ENCODE assay signal across 21 mouse cellular contexts in the genomic region with DNA sequence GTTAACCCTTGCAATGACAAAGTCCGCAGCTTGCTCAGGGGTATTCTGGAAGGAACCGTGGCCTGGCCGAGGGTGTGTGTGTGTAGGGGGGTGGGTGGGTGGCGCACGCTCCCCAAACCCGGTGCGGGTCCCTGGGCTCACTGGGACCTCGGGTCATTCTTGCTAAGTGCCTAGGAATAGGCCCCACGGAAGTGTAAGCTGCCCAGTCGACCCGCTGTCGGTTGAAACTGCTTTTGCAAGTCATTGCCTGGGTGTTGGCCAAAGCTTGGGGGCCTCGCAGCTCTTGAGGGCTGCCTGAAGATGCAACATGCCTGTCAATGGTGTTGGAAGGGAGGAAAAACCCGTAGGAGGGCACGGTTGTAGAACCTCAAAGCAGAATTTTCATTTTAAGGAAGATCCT. TPM values are rescaled to one million over a fixed set of nuclear protein-coding genes. Genes with fewer than 3 reads are reported as not detected.
DNase-seq lines count a peak whose midpoint lies in the region; ATAC-seq lines count a peak whose summit lies in the region.
"Had no signal": no experiment of that assay in that cellular context is flagged by ENCODE, and none has a peak within 500 bp of the region (broad histone marks: within the 10 kb centered on the region; RNA-seq: fewer than 3 reads in every experiment).

No protein-coding gene starts in this region.

- DNase-seq in forebrain, embryonic 10.5 days (ENCODE audit: extremely low spot score, low spot score) = no peak
- DNase-seq in forebrain, embryonic 11.5 days (ENCODE audit: low spot score) = no peak
- DNase-seq in left cerebral cortex, postnatal 25 days (ENCODE audit: low spot score in 2 of 2) = peak; percentile 15 to 51
- no peak for DNase-seq in left cerebral cortex, postnatal 14 days (ENCODE audit: low spot score in 2 of 2)
- DNase-seq in NIH3T3 (ENCODE audit: low read depth) = peak; percentile 25
- no peak for DNase-seq in urinary bladder, postnatal 25 days (ENCODE audit: low spot score)
- DNase-seq: adrenal gland, postnatal 14 days; cerebellum, postnatal 10 days; gastrocnemius, postnatal 10 days; heart, postnatal 36 days; kidney, adult 18-20 months; kidney, postnatal 25 days; lung, postnatal 14 days; thymus, postnatal 36 days had no signal

- no peak overlapping the region for H3K4me2 ChIP-seq in forebrain, embryonic 11.5 days (ENCODE audit: low read depth, low read length, severe bottlenecking)
- peak overlapping the region; percentile 79; the same call in 1 of the 2 replicates for H3K4me2 ChIP-seq in forebrain, embryonic 13.5 days
- H3K4me2 ChIP-seq in intestine, embryonic 16.5 days (ENCODE audit: low read depth, low read length) = no peak overlapping the region
- H3K4me2 ChIP-seq: embryonic facial prominence, embryonic 13.5 days; heart, embryonic 11.5 days; limb, embryonic 13.5 days; liver, embryonic 15.5 days had no signal

- peaks cover 62% of the 10 kb centered on the region for H3K4me1 ChIP-seq in forebrain, embryonic 10.5 days
- H3K4me1 ChIP-seq in forebrain, embryonic 11.5 days (replicated peaks; ENCODE audit: control insufficient read depth, insufficient read depth, low read length) = peaks cover 36% of the 10 kb centered on the region
- H3K4me1 ChIP-seq in forebrain, embryonic 13.5 days = peaks cover 65% of the 10 kb centered on the region
- H3K4me1 ChIP-seq in intestine, embryonic 16.5 days (ENCODE audit: control insufficient read depth, insufficient read depth, low read length) = peaks cover 6% of the 10 kb centered on the region; the same call in 1 of the 2 replicates
- H3K4me1 ChIP-seq: liver, embryonic 15.5 days had no signal

- 28% methylated on average over 15 of the region's 15 CpGs for WGBS in forebrain, embryonic 10.5 days
- WGBS in forebrain, embryonic 11.5 days = 30% methylated on average over 15 of the region's 15 CpGs
- WGBS in forebrain, embryonic 13.5 days = 34% methylated on average over 15 of the region's 15 CpGs
- 46% methylated on average over 15 of the region's 15 CpGs for WGBS in intestine, embryonic 16.5 days

- no peak for ATAC-seq in forebrain, embryonic 11.5 days (replicated peaks; ENCODE audit: low FRiP score)
- no peak for ATAC-seq in forebrain, embryonic 13.5 days
- ATAC-seq in intestine, embryonic 16.5 days = no peak

- peaks cover 74% of the 10 kb centered on the region for H3K27me3 ChIP-seq in forebrain, embryonic 10.5 days (ENCODE audit: poor library complexity, severe bottlenecking)
- H3K27me3 ChIP-seq in forebrain, embryonic 11.5 days (ENCODE audit: control insufficient read depth, insufficient read depth, low read length) = peaks cover 24% of the 10 kb centered on the region
- peaks cover 48% of the 10 kb centered on the region for H3K27me3 ChIP-seq in forebrain, embryonic 13.5 days
- H3K27me3 ChIP-seq in intestine, embryonic 16.5 days (replicated peaks; ENCODE audit: control insufficient read depth, insufficient read depth, low read length) = peaks cover 45% of the 10 kb centered on the region
- H3K27me3 ChIP-seq: CH12.LX had no signal

- no peak overlapping the region for H3K9ac ChIP-seq in forebrain, embryonic 11.5 days (ENCODE audit: low read length)
- H3K9ac ChIP-seq in forebrain, embryonic 13.5 days = no peak overlapping the region
- no peak overlapping the region for H3K9ac ChIP-seq in intestine, embryonic 16.5 days (ENCODE audit: low read depth, low read length)
- H3K9ac ChIP-seq: embryonic facial prominence, embryonic 13.5 days; limb, embryonic 13.5 days; liver, embryonic 15.5 days had no signal

- peak overlapping the region; percentile 22; the same call in 1 of the 2 replicates for H3K4me3 ChIP-seq in forebrain, embryonic 10.5 days
- H3K4me3 ChIP-seq in forebrain, embryonic 11.5 days (ENCODE audit: low read depth, low read length) = no peak overlapping the region
- no peak overlapping the region for H3K4me3 ChIP-seq in forebrain, embryonic 13.5 days
- no peak overlapping the region for H3K4me3 ChIP-seq in intestine, embryonic 16.5 days (ENCODE audit: low read length)
- H3K4me3 ChIP-seq: embryonic facial prominence, embryonic 13.5 days; limb, embryonic 13.5 days; liver, embryonic 15.5 days had no signal

- intact Hi-C loops in left cerebral cortex, postnatal 25 days (cut with DNase I) = no loop called here
- intact Hi-C loops in left cerebral cortex, postnatal 14 days (cut with DNase I) = no loop called here

- no peaks in the 10 kb centered on the region for H3K9me3 ChIP-seq in forebrain, embryonic 10.5 days
- no peaks in the 10 kb centered on the region for H3K9me3 ChIP-seq in forebrain, embryonic 11.5 days (ENCODE audit: control insufficient read depth, low read length)
- no peaks in the 10 kb centered on the region for H3K9me3 ChIP-seq in forebrain, embryonic 13.5 days (replicated peaks)
- H3K9me3 ChIP-seq in intestine, embryonic 16.5 days (ENCODE audit: control insufficient read depth, low read length) = no peaks in the 10 kb centered on the region
- H3K9me3 ChIP-seq: embryonic facial prominence, embryonic 13.5 days; limb, embryonic 13.5 days; liver, embryonic 15.5 days had no signal

- H3K27ac ChIP-seq in forebrain, embryonic 10.5 days = peak overlapping the region; percentile 86
- H3K27ac ChIP-seq in forebrain, embryonic 11.5 days (ENCODE audit: low read depth, low read length) = no peak overlapping the region
- no peak overlapping the region for H3K27ac ChIP-seq in forebrain, embryonic 13.5 days
- H3K27ac ChIP-seq in intestine, embryonic 16.5 days (ENCODE audit: low read length) = no peak overlapping the region
- H3K27ac ChIP-seq: embryonic facial prominence, embryonic 13.5 days; limb, embryonic 13.5 days; liver, embryonic 15.5 days had no signal

- H3K36me3 ChIP-seq in forebrain, embryonic 10.5 days (replicated peaks) = peaks cover 6% of the 10 kb centered on the region; the same call in 1 of the 2 replicates
- no peaks in the 10 kb centered on the region for H3K36me3 ChIP-seq in forebrain, embryonic 11.5 days (ENCODE audit: control insufficient read depth, insufficient read depth, low read length)
- no peaks in the 10 kb centered on the region for H3K36me3 ChIP-seq in forebrain, embryonic 13.5 days (ENCODE audit: poor library complexity, severe bottlenecking)
- H3K36me3 ChIP-seq in intestine, embryonic 16.5 days (ENCODE audit: control insufficient read depth, insufficient read depth, low read length) = no peaks in the 10 kb centered on the region
- H3K36me3 ChIP-seq: embryonic facial prominence, embryonic 13.5 days; limb, embryonic 13.5 days; liver, embryonic 15.5 days had no signal

RNA-seq across cellular contexts. Expression of gene Nr2f1, which starts 12.6 kb away (rescaled TPM):
- 64.9 and 66.1 TPM in 2 replicates for polyA plus RNA-seq in forebrain, embryonic 10.5 days (2016; fragmentation: Nextera tagmentation; extraction: Ambion mirVana)
- polyA plus RNA-seq in forebrain, embryonic 11.5 days (2014; fragmentation: Nextera tagmentation; extraction: Ambion mirVana) = 110 and 122 TPM in 2 replicates
- total RNA-seq in left cerebral cortex, postnatal 25 days (2021) = 100 to 1,000 TPM; 114 to 122 TPM
- 100 to 1,000 TPM; 133 to 142 TPM for total RNA-seq in left cerebral cortex, postnatal 14 days (2021)
- 94.7 and 112 TPM in 2 replicates for polyA plus RNA-seq in forebrain, embryonic 13.5 days (2015; fragmentation: Nextera tagmentation; extraction: Ambion mirVana)
- 0.87 and 1.2 TPM in 2 replicates for polyA plus RNA-seq in intestine, embryonic 16.5 days (2015; fragmentation: Nextera tagmentation; extraction: Ambion mirVana)
- total RNA-seq: CH12.LX had no signal

Comparison
In these comparisons a context has a peak if more than half of its experiments do, and no peak if none do; other contexts are left out.
1. DNase-seq: peak in left cerebral cortex, postnatal 25 days (2 of 2) and NIH3T3 (single experiment); none in forebrain, embryonic 10.5 days (single experiment), forebrain, embryonic 11.5 days (single experiment), left cerebral cortex, postnatal 14 days (0 of 2) and urinary bladder, postnatal 25 days (single experiment).
2. RNA of gene Nr2f1, which starts 12.6 kb away (polyA plus RNA-seq): 110 to 122 TPM in forebrain, embryonic 11.5 days, 94.7 to 112 TPM in forebrain, embryonic 13.5 days and 64.9 to 66.1 TPM in forebrain, embryonic 10.5 days; 0.87 to 1.2 TPM in intestine, embryonic 16.5 days; every median in the first group is over 10 times any median in the second.